Mouse (Mus musculus) layer of hippocampus, postnatal 25 days (tissue): Measurements from ENCODE around the gene 1700001C19Rik. TPM values are rescaled to one million over a fixed set of nuclear protein-coding genes. Genes with fewer than 3 reads are reported as not detected.
A peak's percentile ranks its signal among the peaks of the same experiment; 100 is the strongest.

Source experiments
- DNase-seq, 2 experiments: peaks; one replicate each; pipeline ENCODE4 v3.0.0; 2022; ENCODE audit warnings: mixed read lengths in 2 of 2, low spot score in 1 of 2; ENCODE audit errors: extremely low spot score in 1 of 2
- total RNA-seq, 2 experiments: library from RNA; stranded (reverse); gene quantifications; 2 replicates each; pipeline ENCODE4 v1.2.3; 2021

Gene 1700001C19Rik
- total RNA-seq, result not detected

DNA sequence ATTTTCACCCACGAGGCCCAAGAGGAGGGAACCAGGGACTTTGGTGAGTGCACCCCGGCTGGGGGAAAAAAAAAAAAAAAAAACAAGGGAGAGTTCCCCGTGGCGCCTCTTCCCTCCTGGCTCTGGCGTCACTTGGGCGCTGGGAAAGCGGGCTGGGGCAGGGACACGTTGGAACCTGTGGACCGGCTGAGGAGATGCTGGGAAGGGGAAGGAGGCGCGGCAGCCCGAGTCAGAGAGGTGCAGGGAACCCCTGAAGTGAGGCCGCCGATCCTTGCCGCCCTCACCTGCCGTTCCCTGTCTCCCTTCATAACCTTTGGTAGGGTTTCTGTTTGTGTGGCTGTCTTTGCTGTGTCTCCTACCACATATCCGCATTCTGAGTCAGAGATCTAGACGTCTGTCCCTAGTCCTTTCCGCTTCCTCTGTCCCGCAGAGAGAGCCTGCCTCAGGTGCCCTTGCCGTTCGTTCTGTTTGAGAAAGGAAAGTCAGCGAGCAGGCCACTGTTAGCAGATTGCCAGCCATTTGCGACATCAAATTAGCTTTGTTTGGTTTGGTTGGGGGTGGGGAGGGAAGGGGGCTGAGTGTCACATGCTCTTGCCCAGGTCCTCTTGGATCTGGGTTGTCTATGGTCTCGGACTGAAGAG lies at the start of gene 1700001C19Rik:
Gene 1700001C19Rik (minus strand): TSS at position 470 of the 641 bp plus-strand sequence.
- no peak for DNase-seq

- DNase-seq, result no peak
These were observed 48.6 kb upstream of the 1700001C19Rik start for GRCm38 (mm10) chr17:47485791-47486190.

GRCm38 (mm10) chr17:47484993-47485392 lies 47.8 kb upstream of the 1700001C19Rik start:
- no peak for DNase-seq

DNA sequence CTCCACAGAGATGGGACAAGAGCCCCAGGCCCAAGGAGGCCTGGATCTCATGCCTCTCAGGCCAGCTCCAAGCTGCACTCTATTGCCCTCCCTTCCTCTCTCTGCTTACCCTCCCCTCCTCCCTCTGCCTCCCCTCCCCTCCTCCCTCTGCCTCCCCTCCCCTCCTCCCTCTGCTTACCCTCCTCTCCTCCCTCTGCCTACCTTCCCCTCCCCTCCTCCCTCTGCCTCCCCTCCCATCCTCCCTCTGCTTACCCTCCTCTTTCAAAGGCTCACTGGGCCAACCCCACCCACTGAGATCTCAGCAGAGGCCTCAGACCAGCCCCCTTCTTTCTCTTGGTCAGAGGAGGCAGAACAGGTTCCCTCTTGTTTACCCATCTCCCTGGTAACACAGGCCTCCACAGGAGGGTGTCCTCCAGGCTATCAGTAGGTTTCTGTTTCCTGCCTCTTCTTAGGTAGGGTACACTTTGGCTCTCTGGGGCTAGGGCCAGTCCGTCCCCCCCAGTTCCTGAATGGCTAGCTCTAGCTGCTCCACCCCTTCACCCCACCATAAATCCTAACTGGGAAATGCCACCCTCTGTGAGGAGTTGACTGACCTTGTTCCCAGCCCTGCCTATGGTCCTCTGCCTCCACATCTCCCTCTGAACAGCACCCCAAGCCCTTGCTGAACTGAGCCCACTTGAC lies 47.2 kb upstream of the 1700001C19Rik start:
- no peak for DNase-seq

DNA sequence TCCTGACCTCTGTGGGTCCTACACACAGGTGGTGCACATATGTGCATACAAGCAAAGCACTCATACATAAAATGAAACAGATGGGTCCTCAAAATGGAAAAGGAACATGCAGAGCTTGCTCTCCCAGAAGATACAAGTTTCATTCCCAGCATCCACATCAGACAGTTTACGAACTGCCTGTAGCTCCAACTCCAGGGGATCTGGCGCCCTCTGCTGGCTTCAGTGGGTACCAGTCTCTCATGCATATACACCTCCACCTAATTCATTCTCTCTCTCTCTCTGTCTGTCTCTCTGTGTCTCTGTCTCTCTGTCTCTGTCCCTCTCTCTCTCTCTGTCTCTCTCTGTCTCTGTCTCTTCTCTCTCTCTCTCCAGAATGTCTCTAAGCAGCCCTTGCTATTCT lies 45.2 kb upstream of the 1700001C19Rik start:
- peak in 1 of 2 experiments; percentile 67 for DNase-seq

DNA sequence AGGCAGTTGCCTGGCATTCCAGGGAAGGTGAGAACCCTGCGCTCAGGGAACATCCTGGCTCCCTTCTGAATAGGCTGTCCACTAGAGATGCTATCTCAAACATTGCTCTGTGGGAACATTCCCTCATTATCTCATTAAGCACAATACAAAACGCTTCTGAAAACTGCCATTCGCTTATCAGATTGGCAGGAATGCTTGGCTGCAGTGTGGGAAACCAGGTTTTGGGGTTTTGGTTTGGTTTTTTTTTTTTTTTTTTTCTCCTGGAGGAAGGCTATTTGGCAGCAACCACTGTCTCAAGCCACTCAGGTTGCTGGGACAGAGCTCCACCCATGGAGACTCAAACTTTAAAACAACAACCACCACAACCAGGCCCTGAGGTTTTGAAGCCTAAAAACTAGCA lies 42.7 kb upstream of the 1700001C19Rik start:
- DNase-seq, result no peak

GRCm38 (mm10) chr17:47475714-47476113 lies 38.5 kb upstream of the 1700001C19Rik start:
- no peak for DNase-seq

- no peak for DNase-seq
These were observed 38.0 kb upstream of the 1700001C19Rik start for GRCm38 (mm10) chr17:47475181-47475580.

- no peak for DNase-seq
These were observed 37.1 kb upstream of the 1700001C19Rik start for GRCm38 (mm10) chr17:47474250-47474649.

DNA sequence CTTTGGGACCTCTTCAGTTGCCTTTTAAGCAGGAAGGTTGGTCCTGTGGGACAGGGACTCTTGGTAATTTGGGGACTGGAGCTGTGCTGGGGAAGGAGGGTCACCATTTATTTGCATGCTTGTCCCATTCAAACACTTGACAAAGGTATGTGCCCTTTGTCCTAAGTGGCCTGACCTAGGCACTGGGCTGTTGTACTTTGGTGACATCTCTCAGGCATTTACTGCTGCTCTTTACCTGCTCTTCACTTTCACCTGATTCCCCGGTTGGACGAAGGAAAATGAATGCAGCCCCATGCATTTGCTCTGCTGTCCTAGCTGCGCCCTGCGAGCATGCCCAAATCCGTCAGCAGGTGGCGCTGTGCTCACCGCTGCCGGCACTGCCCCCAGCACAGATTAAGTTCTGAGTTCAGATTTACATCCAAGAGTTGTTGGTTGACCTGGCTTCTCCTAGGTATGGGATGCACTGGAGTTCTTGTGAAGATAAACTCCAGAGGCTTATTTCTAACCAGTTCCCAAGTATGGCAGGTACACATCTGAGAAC lies 36.3 kb upstream of the 1700001C19Rik start:
- peak in 1 of 2 experiments; percentile 66 for DNase-seq

GRCm38 (mm10) chr17:47472435-47473350 lies 35.5 kb upstream of the 1700001C19Rik start:
- DNase-seq, result no peak

GRCm38 (mm10) chr17:47470686-47471085 lies 33.5 kb upstream of the 1700001C19Rik start:
- DNase-seq, result no peak

GRCm38 (mm10) chr17:47470121-47470520 lies 32.9 kb upstream of the 1700001C19Rik start:
- no peak for DNase-seq

- no peak for DNase-seq
These were observed 32.5 kb upstream of the 1700001C19Rik start for GRCm38 (mm10) chr17:47469642-47470041.

- DNase-seq, result no peak
These were observed 31.3 kb upstream of the 1700001C19Rik start for GRCm38 (mm10) chr17:47468466-47468865.

- DNase-seq, result no peak
These were observed 30.9 kb upstream of the 1700001C19Rik start for GRCm38 (mm10) chr17:47468063-47468462.

GRCm38 (mm10) chr17:47467659-47468058 lies 30.5 kb upstream of the 1700001C19Rik start:
- DNase-seq, result no peak

- DNase-seq, result no peak
These were observed 29.1 kb upstream of the 1700001C19Rik start for GRCm38 (mm10) chr17:47466284-47466683.

DNA sequence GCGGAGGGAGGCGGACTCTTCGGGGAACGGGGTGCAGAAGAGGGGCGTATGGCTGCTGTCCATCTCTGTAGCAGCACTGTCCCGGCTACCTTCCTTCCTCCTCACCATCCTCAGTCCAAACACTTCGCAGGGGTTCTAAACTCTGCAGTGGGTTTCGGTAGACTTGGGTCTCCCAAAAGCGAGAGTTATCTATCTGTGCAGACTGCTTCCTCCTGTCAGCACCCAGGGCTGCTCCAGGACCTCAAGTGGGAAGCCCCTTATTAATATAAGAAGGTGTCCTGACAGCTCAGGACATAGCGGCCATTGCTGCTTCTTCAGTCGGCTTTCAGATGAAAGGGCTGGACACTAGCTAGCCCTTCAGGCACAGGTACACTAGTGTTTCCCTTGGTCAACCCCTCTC lies 27.8 kb upstream of the 1700001C19Rik start:
- no peak for DNase-seq

GRCm38 (mm10) chr17:47464248-47464965 lies 27.2 kb upstream of the 1700001C19Rik start:
- no peak for DNase-seq
